Mouse (Mus musculus) monocyte, adult 5-6 weeks (primary cell): ENCODE measurements around the gene Tk1. TPM values are rescaled to one million over a fixed set of nuclear protein-coding genes. Genes with fewer than 3 reads are reported as not detected.
A peak's percentile ranks its signal among the peaks of the same experiment; 100 is the strongest.
"Not testable (repeated sequence)": the region's sequence is repeated elsewhere in the genome, so short reads cannot be mapped to it uniquely, and the experiment has no call there.

Experiments used
- ATAC-seq: fragments of 153-309, 156-312 bp; replicated peaks from 2 replicates; pipeline ENCODE4 v1.8.0; 2017; ENCODE audit warnings: mild to moderate bottlenecking; ENCODE audit not compliant: low TSS enrichment, insufficient number of reproducible peaks, severe bottlenecking, poor library complexity, low FRiP score
- total RNA-seq: library from RNA; stranded (forward); fragments of 200-1000, 200-491, 200-594 nt; gene quantifications from 3 replicates; pipeline ENCODE4 v1.2.3, GENCODE M21; 2017

Gene Tk1
- total RNA-seq, 1 experiment from 2014 or later: 2.4 TPM

- no peak for ATAC-seq
These were observed 1.0 kb upstream of the Tk1 start for GRCm38 (mm10) chr11:117826916-117827315.

DNA sequence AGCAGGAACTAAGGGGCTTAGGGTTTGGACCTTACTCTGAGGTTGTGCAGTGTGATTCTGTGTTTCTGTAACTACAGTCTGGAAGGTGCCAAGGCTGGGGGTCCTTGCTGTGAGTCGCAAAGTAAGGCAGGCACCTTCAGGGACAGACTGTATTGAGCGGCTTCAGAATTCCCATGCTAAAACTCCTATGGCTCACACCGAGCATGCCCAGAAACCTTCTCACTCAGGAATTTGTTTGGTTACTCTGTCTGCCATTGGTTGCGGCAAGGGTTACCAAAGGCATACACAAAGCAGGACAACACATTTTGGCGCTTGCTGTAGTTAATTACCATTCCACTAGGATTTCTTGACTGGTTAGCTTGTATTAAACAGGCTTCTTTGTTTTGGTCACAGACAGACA lies 272 bp upstream of the Tk1 start:
- ATAC-seq: no peak

DNA sequence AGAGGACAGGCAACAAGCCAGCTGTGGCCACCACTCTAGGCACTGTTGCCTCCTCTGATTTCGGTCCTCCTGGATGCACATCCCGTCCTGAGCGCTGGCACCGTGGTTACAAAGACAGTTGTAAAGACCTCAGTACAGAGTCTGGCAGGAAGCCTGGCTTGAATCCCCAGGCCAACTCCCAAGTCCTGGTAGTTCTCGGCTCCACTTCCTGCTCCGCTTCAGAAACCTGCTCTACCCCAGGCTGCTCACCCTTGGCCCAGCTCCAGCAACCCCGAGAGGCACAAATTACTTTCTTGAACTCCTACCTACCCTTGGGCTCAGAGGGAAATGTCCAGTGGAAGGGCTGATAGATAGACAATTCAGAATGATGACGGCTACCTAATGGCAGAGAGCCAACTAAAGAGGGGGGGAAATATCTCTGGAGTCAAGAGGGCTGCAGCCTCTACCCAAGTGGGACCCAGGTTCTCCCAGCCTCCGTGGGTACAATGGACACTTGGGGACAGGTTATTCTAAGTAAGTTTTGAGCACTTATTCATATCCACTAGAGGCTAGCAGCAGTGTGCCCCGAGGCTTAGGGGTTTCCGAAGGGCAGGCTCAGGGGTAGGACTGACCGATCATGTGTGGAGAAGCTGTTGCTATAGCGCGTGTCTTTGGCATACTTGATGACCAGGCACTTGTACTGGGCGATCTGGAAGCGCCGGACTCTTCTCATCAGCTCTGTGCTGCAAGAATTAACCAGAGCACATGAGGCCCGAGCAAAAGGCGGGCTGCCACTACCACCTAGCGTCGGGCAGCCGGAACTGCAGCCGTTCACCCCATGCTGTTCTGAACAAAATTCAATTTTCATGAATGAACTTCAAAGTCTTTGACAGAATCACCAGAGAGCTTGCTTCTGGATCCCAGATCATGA lies 1.6 kb downstream of the Tk1 start:
- peak; percentile 68 for ATAC-seq

- no peak for ATAC-seq
These were observed 2.5 kb downstream of the Tk1 start for GRCm38 (mm10) chr11:117823411-117823810.

GRCm38 (mm10) chr11:117822728-117823241 lies 3.1 kb downstream of the Tk1 start:
- ATAC-seq: no peak

- ATAC-seq: no peak
These were observed 4.0 kb downstream of the Tk1 start for GRCm38 (mm10) chr11:117821868-117822267.

- no peak for ATAC-seq
These were observed 5.7 kb downstream of the Tk1 start for GRCm38 (mm10) chr11:117820173-117820572.

DNA sequence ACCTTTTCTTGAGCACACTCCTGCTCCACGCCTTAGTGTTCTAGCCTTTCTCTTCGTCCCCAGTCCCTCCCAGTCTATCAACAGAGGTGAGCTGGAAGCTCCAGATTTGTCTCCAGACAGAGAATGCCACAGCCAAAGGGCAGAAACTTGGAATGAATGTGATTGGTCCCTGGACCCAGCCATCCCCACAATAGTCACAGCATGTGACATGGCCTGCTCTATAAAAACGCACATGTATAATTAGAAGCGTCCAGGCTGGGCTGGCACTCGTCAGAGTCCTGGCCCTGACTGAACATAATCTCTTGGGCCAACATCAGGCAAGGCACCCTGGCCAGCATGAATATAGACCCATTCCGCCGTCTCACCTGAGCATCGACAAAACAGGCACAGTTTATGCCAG lies 6.8 kb downstream of the Tk1 start:
- ATAC-seq: no peak

DNA sequence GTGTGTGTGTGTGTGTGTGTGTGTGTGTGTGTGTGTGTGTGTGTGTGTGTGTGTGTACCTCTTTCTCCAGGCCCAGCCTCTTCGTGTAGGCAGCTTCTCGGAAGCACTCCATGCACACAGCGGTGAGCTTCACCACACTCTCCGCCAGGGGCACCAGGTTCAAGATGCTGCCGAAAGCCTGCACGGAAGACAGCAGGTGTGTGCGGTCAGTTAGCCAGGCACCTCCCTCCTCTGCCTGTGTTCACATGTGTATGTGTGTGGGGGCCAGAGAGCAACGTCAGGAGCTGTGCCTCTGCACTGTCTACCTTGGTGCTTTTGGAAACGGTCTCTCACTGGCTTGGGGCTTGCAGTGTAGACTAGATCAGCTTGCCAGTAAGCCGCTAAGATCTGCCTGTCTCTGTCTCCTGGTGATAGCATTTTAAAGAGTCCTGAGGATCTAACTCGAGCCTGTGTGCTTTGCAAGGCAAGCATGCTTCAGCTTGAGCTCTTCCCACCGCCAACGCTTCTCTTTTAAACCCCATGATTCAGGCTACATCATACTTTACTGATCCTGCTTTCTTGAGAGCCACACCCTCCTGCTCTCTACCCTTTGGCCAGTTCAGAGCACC lies 9.4 kb downstream of the Tk1 start:
- no peak for ATAC-seq

- not testable (repeated sequence) for ATAC-seq
These were observed 10.0 kb downstream of the Tk1 start for GRCm38 (mm10) chr11:117815850-117816249.

DNA sequence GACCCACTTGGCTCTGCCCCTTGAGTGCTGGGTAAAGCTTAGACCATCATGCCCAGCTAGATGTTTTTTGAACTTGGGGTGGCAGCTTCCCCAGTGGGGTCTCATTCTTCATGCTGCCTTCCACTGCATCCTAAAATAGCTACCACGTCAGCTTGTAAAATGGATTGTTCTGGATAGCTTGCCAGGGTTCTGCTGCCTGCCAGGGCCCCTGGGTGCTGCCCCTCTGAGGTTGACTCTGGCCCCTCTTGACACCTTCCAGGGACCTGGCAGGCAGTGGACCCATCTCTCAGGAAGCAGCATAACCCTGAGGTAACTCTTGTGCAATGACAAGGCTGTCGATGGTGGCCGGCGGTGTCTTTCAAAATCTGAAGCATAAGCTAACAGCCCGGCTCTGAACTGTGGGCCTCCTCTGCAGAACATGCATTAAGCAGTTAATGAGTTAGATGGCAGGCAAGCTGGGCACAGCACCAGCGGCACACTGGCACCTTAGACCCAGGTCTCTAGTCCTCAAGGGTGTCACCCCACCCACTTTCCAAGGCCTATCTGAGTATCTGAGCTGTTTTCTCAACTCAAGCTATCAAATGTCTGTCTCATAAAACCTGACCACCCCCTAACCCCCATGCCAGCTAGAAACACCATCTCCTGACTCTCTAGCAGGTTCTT lies 11.1 kb downstream of the Tk1 start:
- ATAC-seq: no peak

GRCm38 (mm10) chr11:117813867-117814266 lies 12.0 kb downstream of the Tk1 start:
- no peak for ATAC-seq

DNA sequence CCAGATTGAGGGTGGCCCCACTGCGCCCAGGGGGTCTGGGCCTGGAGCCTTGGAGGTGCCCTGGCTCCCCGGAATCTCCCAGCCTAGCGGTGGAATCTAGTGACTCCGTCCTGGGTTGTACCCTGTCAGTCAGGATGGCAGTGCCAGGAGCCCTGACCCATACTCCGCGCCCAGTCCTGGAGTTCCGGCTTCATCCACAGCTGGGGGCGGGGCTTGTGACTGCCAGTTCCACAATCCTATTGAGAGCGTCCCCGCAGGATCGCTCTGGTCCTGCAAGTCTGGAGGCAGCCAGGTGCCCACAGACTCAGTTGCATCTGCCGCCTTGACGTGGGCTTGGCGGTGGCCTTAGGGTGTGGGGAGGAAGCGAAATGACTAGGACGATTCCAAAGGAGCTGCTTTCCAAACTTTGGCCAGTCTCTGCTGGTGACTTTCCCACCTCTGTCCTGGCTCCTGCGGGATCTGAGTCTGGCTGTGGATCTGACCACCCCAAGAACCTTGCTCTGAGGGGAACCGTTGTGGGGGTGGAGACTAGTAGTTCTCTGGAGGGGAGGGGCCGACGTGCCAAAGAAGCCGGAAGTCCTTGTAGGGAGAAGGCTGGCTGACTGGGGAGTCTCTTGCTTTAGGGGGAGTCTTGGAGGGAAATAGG lies 15.4 kb downstream of the Tk1 start:
- ATAC-seq: peak; percentile 86

DNA sequence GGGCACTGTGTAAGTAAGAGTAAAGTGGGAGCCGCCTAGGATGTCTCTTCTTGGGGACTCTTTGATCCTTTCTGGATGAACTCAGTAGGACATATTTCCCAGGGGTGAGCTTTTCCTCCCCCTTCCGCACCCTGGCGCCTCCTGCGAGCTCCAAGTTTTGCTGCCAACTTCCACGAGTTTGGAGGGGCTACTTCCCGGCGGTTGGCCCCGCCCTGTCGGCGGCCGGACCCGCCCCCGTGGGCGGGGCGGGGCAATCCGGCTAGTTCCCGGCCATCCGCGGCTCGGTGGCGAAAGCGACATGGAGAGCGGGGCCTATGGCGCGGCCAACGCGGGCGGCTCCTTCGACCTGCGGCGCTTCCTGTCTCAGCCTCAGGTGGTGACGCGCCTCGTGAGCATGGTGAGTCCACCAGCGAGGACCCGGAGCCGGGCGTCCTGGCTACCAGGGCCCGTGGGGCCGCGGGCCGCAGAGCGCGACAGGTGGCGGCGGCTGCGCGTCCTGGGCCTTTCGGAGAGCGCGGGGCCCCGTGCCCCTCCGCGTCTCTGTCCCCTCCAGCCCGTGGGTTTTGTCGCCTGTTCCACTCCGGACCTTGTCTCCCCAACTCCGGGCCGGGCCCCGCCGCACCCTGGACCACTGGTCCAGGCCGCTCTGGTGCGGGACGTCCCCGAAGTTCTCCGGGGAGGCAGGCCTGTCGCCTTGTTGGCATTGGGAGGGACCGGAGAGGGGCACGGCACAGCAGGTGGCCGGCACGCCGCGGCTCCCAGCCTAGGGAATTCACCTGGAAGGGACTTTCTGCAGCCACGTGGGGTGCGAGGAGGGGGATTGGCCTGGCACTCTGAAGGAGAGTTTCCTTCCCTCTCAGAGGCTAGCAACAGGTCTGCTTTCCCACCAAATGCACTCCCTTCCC lies 16.2 kb downstream of the Tk1 start, which contains the start of the genes Gm20708 and Syngr2:
TSS of gene Gm20708 (plus strand) at position 262 of the 905 bp plus-strand sequence.
TSS of gene Syngr2 (plus strand) at position 262 of the 905 bp plus-strand sequence.
- peak; percentile 36 for ATAC-seq

DNA sequence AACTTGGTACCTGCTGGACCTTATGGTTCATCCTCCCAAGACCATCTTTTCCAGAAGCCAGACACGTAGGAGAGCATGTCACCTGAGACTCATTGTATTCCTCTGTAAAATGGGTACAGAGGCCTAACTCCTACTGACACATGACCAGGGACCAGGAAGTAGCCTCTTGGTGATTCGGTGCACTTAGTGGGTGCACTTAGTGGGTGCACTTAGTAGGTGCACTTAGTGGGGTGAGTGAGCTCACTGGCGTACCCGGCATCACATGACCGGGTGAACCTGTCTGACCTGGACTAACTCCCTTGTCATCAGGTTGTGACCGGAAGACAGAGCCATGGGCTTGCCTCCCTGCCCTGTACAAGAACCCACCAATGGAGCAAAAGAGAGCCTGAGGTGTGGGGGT lies 19.1 kb downstream of the Tk1 start:
- ATAC-seq: no peak

DNA sequence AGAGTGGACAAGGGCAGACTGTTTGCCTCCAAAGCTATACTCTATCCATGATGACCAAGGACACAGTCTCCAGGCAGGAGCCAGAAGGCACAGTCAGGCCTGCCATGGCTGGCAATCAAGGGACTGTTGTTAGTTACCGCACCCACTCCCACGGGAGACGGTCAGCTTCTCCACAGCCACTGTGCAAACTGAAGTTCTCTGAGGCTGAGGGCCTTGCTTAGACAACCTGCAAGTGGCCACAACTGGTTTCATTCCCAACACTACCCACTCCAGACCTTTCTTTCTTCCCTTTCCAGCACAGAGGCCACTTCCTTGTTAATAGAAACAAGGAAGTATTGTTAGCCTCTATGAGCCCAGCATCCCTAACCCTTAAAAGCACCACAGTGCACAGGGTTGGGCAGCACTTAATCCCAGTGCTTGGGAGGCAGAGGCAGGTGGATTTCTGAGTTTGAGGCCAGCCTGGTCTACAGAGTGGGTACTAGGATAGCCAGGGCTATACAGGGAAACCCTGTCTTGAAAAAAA lies 22.7 kb downstream of the Tk1 start:
- 0 out of 2 replicates have a peak, but pooled peaks have one; percentile 42 for ATAC-seq

DNA sequence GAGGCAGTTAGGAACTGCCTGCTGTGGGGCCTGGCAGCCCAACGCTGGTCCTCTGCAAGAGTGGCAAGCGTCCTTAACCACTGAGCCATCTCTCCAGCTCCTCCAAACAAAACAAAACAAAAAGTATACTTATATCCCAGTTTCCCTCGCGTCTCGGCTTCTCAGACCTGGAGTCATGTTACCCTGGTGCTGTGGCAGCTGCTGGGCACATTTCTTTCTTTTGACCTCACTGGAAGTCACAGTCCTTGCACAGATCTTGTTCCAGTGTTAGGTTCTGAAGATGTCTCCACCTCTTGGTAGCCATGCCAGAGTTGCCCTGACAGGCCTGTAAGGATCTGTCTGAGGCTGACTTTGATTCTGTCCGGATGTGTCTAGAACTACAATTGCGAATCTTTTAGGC lies 24.2 kb downstream of the Tk1 start:
- no peak for ATAC-seq

DNA sequence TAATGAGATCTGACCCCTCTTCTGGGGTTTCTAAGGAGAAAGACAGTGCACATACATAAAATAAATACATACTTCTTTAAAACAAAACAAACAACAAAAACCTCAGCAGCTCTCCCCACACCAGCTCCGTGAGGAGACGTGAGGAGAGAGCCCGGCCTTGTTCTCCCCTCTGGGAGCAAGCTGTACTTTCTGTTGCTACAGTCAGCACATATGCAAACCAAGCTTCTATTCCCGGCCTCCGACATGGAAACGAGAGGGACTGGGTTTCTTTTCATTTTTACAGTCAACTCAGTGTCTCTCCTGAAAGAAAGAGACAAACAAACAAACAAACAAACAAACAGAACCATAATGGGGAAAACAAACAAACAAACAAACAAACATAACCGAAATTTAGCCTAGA lies 25.9 kb downstream of the Tk1 start:
- ATAC-seq: no peak
